Mouse (Mus musculus): ENCODE data around the gene Ltbp1.

Gene Ltbp1

DNA sequence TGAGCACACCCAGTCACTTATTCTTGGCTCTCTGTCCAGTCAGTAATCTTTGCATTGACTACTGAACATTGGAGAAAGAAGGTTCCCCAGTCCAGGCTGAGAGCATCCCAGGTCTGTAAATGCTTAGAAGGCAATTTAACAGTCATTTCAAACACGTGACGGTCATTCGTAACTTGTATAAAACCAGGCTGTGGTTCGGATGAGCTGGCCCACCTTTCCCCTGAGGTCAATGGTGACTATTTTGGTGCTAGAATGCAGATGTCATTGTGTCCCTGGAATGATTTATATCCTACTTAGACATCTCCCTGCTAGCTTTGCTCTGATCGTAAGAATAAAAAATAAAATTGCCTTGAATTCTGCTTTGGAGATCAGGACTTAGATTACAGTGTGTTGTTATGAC is 63.9 kb downstream of the Ltbp1 start:
- no peak for DNase-seq

DNA sequence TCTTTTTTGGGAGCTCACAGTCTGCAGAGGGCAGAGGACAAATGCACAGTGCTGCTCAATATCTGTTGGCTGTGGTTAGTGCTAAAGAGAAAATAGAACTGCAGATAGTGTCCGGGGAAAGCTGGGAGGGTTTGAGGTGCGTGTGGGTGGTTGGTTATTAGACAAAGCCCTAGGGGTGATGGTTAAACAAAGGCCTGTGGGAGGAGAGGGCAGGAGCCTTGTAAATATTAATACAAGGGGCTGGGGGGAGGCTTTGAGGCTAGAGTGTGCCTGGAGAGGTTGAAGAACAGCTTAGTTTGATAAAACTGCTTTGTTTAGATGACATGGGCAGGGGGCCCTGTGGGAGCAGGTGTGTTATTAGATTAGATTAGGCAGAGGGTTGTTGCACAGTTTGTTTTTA is 65.8 kb downstream of the Ltbp1 start:
- no peak for DNase-seq

DNA sequence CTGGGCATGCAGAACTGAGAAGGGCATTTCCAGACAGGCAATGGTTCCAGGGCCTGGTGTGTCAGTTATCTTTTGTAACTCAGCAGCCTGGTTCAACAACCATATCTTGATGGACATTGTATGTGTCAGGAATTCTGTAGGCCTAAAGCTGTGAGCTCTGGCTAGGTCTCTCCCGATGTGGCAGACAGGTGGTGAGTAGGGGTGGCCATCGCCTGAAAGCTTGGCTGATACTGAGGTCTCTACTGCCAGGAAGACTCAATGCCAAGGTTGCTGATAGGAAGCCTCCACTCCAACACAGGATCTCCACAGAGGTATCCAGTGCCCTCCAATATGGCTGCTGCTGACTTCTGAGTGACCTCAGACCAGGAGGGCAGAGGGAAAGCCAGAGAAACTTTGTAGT is 66.4 kb downstream of the Ltbp1 start:
- DNase-seq: no peak

DNA sequence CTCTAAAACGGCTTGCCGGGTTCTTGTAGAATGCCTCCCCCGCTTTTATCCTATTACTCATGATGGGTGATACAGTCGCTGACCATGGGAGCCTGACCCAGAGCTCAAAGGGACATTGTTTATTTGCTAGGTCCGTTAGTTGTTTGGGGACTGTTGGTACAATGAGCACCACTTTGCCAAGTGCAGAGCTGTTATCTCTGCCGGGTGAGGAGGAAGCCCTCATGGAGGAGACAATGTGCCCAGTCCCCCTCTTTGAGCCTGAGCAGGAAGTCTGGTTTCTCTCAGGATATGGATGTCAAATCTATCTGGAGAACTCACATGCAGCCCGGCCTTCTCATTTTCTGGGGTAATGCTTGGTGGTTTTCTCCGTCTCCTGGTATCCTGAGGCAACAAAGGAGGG is 68.5 kb downstream of the Ltbp1 start:
- no peak for DNase-seq

- no peak for DNase-seq
Observed at GRCm38 (mm10) chr17:75074978-75075699, 69.8 kb downstream of the Ltbp1 start.

- DNase-seq: no peak
Observed at GRCm38 (mm10) chr17:75081401-75081800, 76.0 kb downstream of the Ltbp1 start.

GRCm38 (mm10) chr17:75082449-75082848 is 77.1 kb downstream of the Ltbp1 start:
- no peak for DNase-seq

DNA sequence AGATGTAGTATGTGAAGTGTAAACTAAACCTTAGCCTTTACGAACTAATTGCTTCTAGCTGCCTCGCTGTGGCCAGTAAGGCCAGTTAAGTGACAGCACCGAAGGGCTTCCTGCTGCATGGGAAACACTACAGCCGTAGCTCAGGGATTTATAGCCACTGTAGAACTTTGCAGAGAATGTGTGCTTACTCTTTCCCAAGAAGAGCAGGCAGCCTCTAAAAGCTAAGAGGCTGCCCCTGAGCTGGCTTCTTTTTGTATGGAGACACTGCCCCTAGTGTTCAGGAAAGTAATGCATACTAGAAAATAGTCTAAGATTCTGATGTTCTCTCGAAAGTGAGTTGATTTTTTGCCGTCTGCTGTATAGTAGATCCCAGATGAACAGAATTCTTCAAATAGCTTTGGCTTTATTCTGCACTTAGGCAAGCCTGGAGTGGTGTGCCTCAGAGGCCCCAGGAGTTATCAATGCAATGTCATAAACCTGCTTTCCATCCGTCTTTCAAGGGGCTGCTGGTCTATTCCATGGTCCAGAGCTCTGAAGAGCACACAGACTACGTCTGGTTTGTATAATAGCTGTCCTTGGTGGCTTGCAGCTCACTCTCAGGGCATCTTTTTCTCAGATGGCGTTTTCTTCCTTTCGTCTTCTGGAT is 82.1 kb downstream of the Ltbp1 start:
- DNase-seq: no peak

DNA sequence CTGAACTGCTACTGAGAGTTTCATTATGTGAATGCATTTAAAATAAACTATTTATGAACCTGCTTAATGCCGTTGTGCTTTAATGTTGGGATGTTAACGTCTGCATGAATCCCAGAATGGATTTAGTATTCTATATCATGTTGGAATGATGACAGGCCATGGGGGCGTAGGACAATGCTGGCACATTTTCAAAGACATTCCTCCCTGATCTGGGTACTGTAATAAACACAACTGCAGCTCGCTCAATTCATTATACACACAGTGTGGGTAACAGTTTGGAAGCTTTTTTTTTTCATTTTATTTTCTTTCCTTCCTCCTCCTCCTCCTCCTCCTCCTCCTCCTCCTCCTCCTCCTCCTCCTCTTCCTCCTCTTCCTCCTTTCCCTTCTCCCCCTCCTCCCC is 82.9 kb downstream of the Ltbp1 start:
- no peak for DNase-seq

DNA sequence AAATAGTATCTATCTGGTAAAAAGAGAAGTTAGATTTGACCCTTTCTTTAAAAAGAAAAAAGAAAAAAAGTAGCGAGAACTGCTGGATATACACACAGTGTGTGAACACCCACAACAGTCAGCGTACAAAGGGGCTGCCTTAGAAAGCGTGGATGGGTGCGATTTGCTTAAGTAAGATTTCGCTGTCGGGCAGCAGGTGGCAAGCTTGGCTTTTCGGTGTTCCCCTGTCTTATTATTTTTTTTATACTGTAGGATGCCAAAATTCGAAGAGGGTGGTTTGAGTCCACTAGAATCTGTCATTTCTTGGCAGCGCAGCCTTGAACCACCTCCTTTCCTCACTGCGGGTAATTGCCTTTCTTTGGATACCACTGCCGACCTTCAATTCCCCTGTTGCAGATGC is 83.4 kb downstream of the Ltbp1 start:
- DNase-seq: no peak

- no peak for DNase-seq
Observed at GRCm38 (mm10) chr17:75090556-75090955, 85.2 kb downstream of the Ltbp1 start.

DNA sequence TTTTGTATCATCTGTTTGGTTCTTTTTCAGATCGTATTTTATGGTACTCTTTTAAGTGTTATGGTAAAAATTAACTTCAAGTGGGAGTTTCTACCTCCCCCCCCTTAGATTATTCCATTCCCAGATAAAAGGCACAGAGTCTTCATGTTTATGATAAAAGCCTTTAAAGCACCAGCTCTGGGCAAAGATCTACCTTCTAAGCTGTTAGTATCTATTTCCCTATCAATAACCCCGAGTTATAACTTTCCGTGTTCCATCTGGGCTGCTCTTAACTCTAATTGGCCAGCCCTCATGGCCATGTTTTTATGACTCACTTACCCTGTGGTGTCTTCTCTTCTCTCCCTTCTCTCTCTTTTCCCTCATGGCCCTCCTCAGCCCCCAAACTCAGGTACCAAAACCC is 88.2 kb downstream of the Ltbp1 start:
- no peak for DNase-seq

GRCm38 (mm10) chr17:75094591-75094990 is 89.2 kb downstream of the Ltbp1 start:
- DNase-seq: no peak

GRCm38 (mm10) chr17:75096727-75097126 is 91.4 kb downstream of the Ltbp1 start:
- DNase-seq: no peak

DNA sequence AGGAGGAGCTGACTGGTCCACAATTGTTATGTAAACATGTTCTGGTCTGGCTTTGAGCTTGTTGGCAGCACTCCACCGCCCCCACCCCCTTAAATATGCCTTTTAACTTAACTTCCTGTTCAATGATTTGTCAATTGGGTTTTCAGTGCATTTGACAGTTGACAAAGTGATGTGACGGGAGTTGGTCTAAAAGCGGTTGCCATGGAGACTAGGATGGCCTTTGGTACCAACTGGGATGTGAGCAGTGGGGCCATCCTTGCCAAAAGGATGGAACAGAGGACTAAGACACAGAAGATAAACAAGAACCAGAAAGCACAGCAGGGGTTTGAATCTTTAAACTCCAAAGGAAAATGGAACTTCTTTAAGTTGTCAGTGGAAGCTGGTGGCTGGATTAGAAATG is 92.0 kb downstream of the Ltbp1 start:
- DNase-seq: no peak

DNA sequence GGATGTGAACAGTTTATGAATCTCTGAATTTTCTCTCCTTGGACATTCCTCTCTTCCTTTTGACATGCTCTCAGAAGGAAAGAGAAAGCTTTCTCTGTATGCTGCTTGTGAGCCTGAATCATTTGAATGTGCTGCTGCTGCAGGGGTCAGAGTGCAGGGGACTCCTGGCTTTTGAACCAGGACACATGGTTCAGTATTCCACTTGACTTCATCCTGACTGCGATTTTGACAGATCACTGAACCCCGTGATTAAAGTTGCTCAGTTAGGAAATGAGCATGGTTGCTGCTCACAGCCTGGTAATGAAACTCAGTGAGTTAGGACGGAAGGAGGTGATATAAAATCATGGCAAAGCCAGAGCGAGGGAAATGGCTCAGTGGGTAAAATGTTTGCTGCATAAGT is 95.8 kb downstream of the Ltbp1 start:
- no peak for DNase-seq

GRCm38 (mm10) chr17:75101994-75102393 is 96.6 kb downstream of the Ltbp1 start:
- DNase-seq: no peak

- no peak for DNase-seq
Observed at GRCm38 (mm10) chr17:75107412-75107811, 102.0 kb downstream of the Ltbp1 start.

GRCm38 (mm10) chr17:75107879-75108278 is 102.5 kb downstream of the Ltbp1 start:
- DNase-seq: no peak

DNA sequence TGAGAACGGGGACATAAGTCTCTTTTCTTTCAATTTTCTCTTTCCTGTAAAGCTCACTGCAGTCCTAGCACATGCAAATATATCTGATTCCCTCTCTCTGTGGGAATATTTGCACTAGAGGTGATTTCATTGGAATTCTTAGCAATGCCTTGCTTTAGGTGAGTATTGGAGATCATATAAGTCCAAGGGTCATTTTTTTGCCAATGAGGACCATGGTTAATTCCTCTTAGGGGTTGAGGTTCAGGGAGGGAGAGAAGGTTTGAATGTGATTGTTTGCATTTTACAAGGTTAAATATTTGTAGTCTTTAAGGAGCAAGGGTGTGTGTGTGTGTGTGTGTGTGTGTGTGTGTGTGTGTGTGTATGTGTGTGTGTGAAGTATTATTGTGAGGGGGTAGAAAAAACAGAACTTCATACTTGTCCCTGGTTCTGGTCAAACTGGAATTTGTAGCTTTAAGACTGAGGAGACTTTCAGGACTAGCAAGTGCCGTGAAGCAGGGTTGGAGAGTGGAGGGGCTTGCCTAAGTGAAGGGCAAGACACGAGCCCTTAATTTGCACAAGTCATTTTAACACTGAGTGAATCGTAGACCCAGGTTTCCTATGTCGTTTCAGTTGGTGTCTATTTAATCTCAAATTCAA is 103.8 kb downstream of the Ltbp1 start:
- DNase-seq: no peak

GRCm38 (mm10) chr17:75110252-75111205 is 105.2 kb downstream of the Ltbp1 start:
- no peak for DNase-seq

- DNase-seq: no peak
Observed at GRCm38 (mm10) chr17:75115594-75115993, 110.2 kb downstream of the Ltbp1 start.

GRCm38 (mm10) chr17:75118896-75119295 is 113.5 kb downstream of the Ltbp1 start:
- DNase-seq: no peak

All from thymus, postnatal 36 days (tissue).